Mouse (Mus musculus) fibroblast of lung, adult 2 months (primary cell): ENCODE measurements around the gene Faap20.

ENCODE experiments used
- DNase-seq: peaks from one replicate; pipeline ENCODE4 v3.0.0-alpha.2; 2011; ENCODE audit warnings: low read depth

The Faap20 gene

DNA sequence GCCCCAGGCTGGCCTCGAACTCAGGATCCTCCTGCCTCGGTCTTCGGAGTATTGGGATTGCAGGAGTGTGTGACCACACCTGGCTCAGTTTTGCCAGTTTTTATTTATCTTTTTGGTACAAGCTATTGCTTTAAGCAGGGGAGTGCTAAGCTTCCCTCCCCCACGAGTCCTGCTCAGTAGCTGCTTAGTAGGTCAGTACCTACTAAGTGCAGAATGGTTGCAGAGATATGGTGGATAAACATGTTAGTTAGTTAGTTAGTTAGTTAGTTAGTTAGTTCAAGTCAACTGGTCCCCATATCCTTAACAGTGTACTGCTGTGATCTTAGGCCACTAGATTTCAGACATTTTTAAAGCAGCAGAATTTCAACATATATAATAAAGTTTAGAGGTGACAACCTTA, 36.5 kb downstream of the Faap20 start:
- no peak for DNase-seq

DNA sequence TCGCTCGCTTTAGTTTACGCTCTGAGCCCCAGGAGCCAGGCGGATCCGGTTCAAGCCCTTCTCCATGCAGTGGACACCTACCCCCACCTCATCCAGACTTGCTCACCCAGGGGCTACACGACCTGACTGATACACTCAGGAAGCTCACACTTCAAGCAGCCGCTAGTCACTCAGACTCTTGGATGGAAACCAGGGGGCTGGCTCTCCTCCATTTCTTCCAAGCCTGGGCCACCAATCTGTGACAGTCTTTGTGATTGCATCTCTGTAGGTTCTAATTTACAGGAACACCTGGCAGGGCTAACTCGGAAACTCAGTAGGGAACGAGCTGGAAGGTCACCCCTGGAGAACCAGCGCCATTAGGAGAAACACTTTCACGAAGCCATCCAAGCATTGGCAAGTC, 38.1 kb downstream of the Faap20 start:
- no peak for DNase-seq

DNA sequence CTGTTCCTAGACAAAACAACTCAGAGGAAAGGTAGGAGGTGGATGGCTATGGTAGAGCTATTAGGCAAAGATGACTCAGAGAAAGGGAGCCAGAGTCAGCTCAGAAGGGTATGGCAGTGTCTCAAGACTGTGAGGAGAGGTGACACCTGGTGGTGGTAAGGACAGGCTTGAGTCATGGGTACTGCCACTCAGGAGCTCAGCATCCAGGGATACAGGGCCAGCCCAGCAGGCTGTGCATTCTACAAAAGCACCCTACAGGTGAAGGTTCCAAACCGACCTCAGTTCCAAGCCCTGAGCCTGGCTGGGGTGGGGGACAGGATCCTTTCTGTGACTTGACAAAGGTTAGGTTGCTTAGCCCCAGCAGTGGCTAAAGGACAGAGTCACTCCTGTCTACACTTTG, 39.0 kb downstream of the Faap20 start:
- no peak for DNase-seq

DNA sequence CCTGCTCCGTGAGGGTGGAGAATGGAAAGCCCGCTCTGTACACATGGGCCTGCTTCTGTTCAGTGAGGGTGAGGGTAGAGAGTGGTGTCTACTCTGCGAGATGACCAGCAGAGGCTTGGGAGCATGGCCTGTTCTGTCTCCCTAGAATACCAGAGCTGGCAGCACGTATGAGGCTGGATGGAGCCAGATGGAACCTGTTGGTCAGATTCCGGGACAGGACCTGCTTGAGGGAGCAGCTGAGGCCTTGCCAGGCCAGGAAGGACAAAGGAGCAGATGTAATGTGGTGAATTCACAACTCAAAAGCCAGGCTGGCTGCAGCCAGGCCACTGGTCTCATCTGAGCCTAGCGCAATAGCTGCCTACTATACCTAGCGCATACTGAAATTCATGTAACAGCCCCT, 40.4 kb downstream of the Faap20 start:
- no peak for DNase-seq

DNA sequence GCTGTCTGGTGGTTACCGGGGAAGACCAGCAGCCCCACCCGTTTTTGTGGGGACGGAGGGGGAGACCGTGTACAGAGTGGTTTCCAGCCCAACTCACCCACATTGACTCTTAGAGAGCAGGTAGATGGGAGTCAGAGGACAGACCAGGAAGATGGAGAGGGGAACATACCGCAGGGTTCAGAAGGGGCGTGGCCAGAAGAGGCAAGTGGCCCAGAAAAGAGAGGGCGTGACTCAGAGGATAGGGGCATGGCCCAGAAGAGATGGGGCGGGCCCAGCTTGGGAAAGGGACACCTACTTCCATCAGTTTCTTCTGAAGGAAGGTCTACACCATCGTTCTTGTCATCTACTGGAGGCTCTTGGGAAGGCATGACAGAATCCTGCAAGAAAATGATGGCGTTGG, 43.3 kb downstream of the Faap20 start:
- no peak for DNase-seq

DNA sequence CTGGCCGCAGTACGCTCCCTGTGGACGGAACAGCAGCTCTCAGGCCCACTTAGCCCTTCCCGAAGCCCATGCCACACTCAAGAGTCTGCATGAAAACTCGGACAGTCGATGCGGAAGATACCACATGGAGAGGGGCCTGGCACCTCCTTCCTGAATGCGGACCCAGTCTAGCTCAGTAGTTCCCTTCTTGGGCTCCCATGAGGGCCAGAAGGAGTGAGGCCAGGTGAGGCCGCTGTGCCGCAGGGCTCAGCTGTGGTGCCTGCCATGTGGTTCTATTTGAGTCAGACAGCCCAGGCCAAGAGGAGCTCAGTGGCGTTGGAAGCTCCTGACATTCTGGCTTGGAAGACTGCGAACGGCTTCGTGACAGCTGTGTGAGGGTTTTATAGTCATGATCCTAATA, 44.8 kb downstream of the Faap20 start:
- no peak for DNase-seq

DNA sequence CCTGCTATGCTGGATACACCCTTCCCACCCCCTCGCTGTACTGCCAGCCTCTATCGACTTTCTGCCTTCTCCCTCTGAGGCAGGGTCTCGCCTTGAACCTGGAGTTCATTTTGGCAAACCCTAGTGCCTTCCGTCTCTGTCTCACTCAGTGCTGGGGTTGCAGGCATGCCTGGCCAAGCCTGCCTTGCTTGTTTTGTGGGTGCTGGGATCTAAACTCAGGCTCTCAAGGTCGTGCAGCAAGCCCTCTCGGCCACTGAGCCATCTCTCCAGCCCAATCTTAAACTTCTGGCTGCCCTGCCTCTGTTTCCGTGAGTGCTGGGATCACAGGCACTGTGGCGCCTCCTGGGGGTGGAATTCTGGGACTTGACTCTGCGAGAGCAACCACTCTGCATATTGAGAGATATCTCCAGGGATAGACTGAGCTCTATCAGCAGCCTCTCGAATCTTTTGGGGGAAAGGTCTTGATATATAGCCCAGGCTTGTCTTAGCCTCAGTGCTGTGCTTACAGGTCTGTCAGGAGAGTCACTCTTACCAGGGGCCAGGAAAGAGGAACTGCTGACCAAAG, 45.5 kb downstream of the Faap20 start:
- DNase-seq: no peak

DNA sequence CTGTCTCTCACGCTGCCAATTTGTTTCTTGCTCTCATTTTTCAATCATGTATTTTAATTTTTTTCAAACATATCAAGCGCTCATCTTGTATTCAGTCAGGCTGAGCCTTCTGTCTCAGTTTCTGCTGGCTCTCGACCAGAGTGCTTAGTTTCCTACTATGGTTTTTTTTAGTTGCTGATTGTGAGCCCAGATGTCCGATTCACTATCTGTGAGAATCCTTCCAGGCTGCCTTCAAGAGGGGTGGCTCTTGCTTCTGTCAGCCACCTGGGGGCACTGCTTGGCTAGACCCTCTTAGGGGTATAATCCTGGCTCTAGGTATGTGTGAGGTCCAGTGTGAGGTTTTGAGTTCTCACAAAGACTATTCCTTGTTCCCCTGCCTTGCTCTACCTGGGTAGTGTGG, 46.4 kb downstream of the Faap20 start:
- no peak for DNase-seq

DNA sequence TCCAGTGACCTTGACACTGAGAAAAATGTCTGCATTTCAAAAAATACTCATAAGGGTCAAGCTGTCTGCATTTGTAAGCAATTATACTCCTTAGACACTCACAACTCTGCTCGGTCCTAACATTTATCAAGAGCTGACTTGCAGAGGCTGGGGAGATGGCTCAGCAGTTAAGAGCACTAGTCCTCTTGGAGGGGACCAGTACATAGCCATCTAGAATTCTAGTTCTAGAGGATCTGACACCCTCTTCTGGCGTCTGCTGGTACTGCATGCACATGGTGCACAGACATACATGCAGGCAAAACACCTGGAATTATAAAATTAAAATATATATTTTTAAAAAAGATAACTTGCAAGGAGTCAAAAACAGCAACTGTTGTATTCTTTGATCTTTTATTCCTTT, 47.5 kb downstream of the Faap20 start:
- DNase-seq: no peak

DNA sequence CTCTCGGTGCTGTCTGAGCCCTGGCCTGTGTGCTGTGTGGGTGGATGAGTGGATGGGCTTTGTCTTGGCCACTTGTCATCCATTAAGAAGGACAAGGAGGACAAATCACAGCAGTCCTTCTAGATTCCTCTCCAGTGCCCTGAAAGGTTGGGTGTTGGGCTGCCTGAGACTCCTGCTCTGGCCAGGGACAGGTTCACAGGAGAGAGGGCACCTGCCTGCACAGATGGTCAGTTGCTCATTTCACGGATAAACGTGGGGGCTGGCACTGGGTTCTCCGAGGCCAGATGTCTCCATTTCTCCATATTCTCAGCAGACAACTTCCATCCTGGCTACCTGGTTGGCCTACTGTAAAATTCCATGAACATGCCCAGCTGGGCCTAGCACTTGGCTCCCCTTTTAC, 49.2 kb downstream of the Faap20 start:
- no peak for DNase-seq

DNA sequence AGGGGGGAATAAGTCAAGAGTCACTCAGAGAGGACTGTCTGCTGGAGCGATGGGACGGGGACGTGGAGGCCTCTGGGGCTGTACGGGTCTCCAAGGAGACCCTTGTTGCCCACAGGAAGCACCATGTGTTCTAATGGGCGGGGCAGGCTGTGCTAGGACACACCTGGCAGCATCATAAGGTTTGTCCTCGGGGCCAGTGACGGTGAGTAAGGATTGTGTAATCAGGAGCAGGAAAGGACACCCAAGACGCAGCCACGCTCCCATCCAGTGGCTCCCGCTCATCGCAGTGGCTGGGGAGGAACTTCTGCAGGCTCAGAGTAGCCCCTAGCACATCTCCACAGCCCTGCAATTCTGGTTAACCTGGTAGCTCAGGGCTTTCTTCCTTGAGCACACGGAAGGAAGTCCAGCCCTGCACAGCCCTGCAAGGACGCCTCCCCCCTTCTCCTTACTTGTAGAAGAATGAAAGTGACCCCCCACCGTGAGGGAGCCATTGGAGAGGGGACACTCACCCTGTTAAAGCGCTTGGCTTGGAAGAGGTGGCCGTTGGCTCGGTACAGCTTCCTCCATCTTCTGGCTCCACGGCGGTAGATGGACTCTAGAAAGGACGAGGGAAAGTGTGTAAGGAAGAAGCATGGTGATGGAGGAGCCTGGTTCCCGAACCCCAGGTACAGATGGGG, 51.0 kb downstream of the Faap20 start:
- DNase-seq: no peak

DNA sequence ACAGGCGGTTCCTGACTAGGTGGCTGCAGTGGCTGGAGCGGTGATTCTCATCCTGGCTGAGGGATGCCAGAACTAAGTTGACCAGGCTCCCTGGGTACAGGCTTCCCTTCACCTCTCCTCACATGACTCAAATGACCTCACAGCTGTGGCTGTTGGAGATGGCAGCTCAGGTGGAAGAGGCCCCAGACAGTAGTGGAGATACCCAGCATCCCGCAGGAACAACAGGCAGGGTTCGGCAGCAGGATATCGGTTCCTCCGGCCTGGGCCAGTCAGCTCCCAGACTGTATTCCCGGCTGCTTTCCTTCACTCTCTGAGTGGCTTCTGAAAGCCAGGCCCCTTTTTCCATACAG, 51.5 kb downstream of the Faap20 start:
- DNase-seq: no peak

DNA sequence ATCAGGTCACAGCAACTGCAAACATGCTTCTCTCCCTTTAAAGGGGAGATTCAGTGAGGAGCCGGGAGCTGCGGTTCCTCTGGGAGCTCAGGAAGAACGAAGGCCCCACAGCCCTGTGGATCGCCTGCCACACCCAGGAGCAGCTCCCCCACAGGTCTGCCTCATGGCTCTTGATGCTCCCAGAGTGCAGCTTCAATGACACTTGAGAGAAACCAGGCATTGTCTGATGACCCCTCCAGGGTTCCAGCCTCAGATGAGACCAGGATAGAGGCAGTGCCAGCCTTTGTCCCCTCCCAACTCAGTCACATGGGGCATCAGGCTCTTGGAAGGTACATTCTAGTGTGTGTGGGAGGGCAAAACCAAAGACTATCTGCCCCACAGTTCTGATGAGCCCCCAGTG, 52.4 kb downstream of the Faap20 start:
- DNase-seq: no peak

DNA sequence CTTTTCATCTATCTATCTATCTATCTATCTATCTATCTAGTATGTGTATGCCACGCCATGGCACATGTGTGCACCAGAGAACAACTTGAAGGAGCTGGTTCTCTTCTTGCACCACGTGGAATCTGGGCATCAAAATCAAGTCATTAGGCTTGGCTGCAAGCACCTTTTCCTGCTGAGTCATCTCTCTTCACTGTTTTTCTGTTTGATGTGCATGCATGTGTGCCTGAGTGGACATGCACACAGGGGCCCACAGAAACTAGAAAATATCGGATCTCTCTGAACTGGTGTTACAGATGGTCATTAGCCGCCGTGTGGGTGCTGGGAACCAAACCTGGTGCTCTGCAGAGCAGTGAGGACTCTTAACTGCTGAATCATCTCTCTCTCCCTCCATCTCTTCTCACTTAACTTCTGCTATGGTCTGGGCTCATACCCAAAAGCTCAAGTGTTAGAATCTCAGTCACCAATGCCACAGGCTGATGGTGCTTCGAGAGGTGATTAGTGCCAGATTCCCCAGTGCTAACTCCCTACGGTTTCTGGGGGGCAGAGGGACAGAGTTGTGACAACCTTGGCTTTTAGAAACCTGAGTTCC, 55.0 kb downstream of the Faap20 start:
- DNase-seq: no peak

DNA sequence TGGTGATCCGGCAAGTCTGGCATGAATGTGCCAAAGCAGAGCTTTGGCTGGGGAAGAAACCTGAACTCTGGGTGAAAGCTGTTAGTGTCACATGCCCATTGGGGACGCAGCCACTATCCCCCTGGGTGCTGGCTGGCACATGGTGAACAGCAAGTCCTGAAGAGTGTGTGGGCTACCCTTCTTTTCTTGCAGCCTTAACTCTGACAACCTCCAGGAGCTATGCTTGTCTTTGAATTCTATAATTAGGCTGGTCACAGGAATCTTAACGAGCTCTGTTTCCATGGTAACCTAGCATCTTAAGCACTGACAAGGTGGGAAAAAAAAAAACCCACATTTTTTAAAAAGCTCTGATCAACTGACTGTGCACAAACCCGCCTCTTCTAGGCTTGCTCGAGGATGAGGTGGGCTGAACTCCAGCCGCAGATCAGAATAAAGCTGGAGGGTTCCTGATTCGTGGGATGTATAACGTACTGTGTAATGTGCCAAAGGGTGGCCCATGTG, 56.0 kb downstream of the Faap20 start:
- DNase-seq: no peak
